Mouse (Mus musculus) intestine, postnatal 0 days (tissue): ENCODE measurements at regions not wholly inside any gene's neighbourhood (a gene's known extent, or its start where the extent isn't known, plus 50 kb on each side); places are given as distances from the start of the nearest gene placed in this dataset.

Experiments used
- ATAC-seq: fragments of 200-750 bp; cut with Nextera tagmentation; 2 replicates; pipeline ENCODE4 v1.8.0; 2017; ENCODE audit warnings: mild to moderate bottlenecking, moderate TSS enrichment, moderate library complexity
- H3K27ac ChIP-seq: fragments of 300-500 bp; sonication (generic); 2 replicates; pipeline ENCODE4 v1.5.1; 2014; ENCODE audit warnings: mild to moderate bottlenecking, low read depth, low read length, moderate library complexity
- H3K27me3 ChIP-seq: fragments of 300-500 bp; sonication (generic); replicated peaks from 2 replicates; pipeline ENCODE4 v1.6.1; 2014; ENCODE audit warnings: low read length, mixed read lengths; ENCODE audit not compliant: control insufficient read depth, insufficient read depth
- H3K36me3 ChIP-seq: fragments of 300-500 bp; sonication (generic); 2 replicates; pipeline ENCODE4 v1.6.1; 2014; ENCODE audit warnings: mild to moderate bottlenecking, moderate library complexity; ENCODE audit not compliant: control insufficient read depth, insufficient read depth
- H3K4me1 ChIP-seq: fragments of 300-500 bp; sonication (generic); replicated peaks from 2 replicates; pipeline ENCODE4 v1.6.1; 2014; ENCODE audit warnings: antibody characterized with exemption, low read length, mixed read lengths; ENCODE audit not compliant: control insufficient read depth, insufficient read depth
- H3K4me2 ChIP-seq: fragments of 300-500 bp; sonication (generic); replicated peaks from 2 replicates; pipeline ENCODE4 v1.6.1; 2014; ENCODE audit warnings: low read depth, mild to moderate bottlenecking, moderate library complexity
- H3K4me3 ChIP-seq: fragments of 300-500 bp; sonication (generic); 2 replicates; pipeline ENCODE4 v1.5.1; 2014; ENCODE audit warnings: low read depth, low read length
- H3K9ac ChIP-seq: fragments of 300-500 bp; sonication (generic); 2 replicates; pipeline ENCODE4 v1.6.1; 2014; ENCODE audit warnings: mild to moderate bottlenecking, low read depth, low read length
- H3K9me3 ChIP-seq: fragments of 300-500 bp; sonication (generic); 2 replicates; pipeline ENCODE4 v1.6.1; 2016; ENCODE audit warnings: mixed run types; ENCODE audit not compliant: control insufficient read depth
- CTCF ChIP-seq: sonication (generic); IDR thresholded peaks from 2 replicates; pipeline ENCODE4 v1.5.1; 2016; ENCODE audit warnings: low read depth, mild to moderate bottlenecking, control low read depth, antibody characterized with exemption, moderate library complexity
- WGBS: fragments of 180-500 bp; shearing (Covaris S2); extraction: QIAGEN DNeasy Blood & Tissue Kit; methylation state at CpG from one replicate; pipeline ENCODE4 v1.1.7; 2014; 5-methylcytosine and 5-hydroxymethylcytosine counted together

DNA sequence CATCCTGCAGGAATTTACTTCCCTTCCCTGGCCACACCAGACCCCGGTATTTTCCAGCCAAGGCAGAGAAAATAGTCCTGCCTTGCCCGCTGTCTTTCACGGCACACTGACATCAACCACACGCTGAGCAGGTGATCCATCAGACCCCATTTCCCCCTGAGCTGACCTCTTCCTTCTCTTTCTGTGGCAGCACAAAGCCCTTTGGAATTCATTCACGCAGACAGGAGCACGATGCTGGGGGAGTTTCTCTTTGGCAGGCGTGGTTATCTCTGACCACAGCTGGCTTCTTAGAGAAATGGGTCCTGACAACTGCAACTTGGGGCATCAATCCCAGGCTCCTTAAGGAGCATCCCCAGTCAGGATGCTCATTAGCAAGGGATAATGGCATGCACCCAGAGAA, 215.2 kb downstream of the Adra2a start:
- no peak for ATAC-seq
- Histone ChIP-seq H3K27ac (no peak overlapping the region), H3K4me2 (no peak overlapping the region), H3K9me3 (no peaks in the 10 kb centered on the region), H3K36me3 (no peaks in the 10 kb centered on the region), H3K4me3 (no peak overlapping the region), H3K4me1 (no peaks in the 10 kb centered on the region), H3K9ac (no peak overlapping the region), H3K27me3 (no peaks in the 10 kb centered on the region)
- 24% methylated on average over 7 of the region's 7 CpGs for WGBS
- no peak for TF ChIP-seq CTCF

DNA sequence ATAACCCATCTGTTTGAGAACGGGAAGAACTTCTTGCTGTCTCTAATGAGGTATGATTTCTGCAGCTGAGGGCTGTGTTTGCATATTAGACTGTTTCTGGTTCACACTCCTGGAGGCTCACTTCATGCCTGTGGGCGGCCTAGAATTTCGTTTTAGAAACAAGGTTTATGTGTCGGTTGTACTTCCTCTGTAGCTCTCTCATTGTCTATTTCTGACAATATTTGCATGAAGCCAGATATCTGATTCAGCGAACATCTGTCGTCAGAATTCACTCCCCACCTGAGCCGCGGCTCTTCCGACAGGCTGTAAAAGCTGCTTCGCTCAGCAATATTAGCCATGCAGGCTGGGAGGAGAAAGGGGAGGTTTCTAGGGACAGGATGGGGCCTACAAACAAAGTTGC, 233.4 kb downstream of the Adra2a start:
- Histone ChIP-seq H3K27ac (no peak overlapping the region), H3K9me3 (no peaks in the 10 kb centered on the region), H3K36me3 (no peaks in the 10 kb centered on the region), H3K4me3 (no peak overlapping the region), H3K4me2 (no peak overlapping the region), H3K27me3 (no peaks in the 10 kb centered on the region), H3K9ac (no peak overlapping the region), H3K4me1 (no peaks in the 10 kb centered on the region)
- 83% methylated on average over 10 of the region's 10 CpGs for WGBS
- TF ChIP-seq CTCF = no peak
- no peak for ATAC-seq

DNA sequence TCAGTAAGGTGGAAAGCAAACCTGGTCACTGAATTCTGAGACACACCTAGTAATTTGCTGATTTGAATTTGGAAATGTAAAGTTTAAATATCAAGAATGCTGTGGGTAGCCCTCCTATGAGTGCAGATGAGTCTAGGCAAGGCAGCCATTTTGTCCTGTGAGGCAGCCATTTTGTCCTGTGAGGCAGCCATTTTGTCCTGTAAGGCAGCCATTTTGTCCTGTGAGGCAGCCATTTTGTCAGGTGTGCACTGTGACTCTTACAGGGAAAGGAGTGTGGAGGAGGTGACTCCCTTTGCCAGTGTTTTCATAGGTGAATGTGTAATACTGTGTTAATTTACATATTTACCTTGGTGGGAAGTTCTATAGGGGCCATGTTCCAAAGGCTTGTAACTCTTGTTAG, 241.5 kb downstream of the Adra2a start:
- Histone ChIP-seq H3K4me3 (no peak overlapping the region), H3K27ac (no peak overlapping the region), H3K36me3 (no peaks in the 10 kb centered on the region), H3K4me1 (no peaks in the 10 kb centered on the region), H3K9ac (no peak overlapping the region), H3K4me2 (no peak overlapping the region), H3K9me3 (no peaks in the 10 kb centered on the region), H3K27me3 (no peaks in the 10 kb centered on the region)
- no peak for ATAC-seq
- TF ChIP-seq CTCF = no peak

DNA sequence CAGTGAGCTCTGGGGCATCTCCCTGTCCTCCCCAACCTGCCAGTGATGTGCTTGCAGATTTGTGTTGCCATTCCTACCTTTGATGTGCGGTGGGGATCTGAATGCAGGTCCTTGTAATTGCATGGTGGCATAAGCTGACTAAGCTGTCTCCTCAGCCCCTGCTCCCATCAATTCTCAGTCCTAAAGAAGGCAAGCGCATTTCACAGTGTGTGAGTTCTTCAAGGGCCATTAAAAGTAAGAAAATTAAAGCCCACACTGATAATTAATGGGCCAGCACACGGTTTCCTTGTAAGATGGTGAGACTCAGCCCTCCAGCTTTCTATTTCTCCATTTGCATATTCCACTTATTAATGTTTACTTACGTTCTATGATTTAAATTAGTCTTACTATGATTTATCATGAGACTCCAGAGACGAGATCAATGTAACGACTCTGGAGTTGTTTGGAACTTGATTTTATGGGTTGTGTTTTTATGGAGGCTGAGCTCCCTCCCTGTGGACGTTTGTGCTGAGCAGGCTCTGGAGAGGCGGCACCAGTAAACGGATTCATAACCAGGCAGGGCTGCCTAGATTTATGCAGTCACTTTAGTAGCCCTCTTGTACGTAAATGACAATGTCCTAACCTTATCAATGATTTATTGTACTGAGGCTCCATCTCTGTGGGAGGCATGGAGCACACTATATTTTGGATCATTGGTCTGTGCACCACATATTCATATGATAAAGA, 253.9 kb downstream of the Adra2a start:
- no peaks in the 10 kb centered on the region for H3K9me3 ChIP-seq
- WGBS = 62% methylated on average over 10 of the region's 10 CpGs
- H3K27me3 ChIP-seq = no peaks in the 10 kb centered on the region
- no peak for TF ChIP-seq CTCF
- H3K9ac ChIP-seq = no peak overlapping the region
- no peak overlapping the region for H3K27ac ChIP-seq
- no peak overlapping the region for H3K4me2 ChIP-seq
- no peaks in the 10 kb centered on the region for H3K36me3 ChIP-seq
- no peaks in the 10 kb centered on the region for H3K4me1 ChIP-seq
- H3K4me3 ChIP-seq = no peak overlapping the region
- ATAC-seq = no peak

DNA sequence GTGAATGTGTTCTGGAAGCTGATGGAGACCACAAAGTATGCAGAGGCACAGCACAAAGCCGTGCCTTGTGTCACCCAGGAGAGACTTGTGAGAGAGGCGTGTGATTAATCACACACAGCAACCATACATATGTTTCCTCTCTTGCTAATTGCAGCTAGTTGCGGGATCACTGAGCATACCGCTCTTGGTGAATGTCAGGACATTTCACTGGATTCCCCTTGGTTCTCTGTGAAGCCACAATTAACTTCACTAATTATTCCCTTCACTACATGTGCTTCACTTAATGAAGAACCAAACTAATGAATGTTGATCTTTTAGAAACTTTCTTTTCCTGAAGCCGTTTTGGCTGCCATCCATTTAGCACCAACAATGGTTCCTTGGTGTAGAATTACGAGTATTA, 267.3 kb downstream of the Adra2a start:
- ATAC-seq = no peak
- no peaks in the 10 kb centered on the region for H3K36me3 ChIP-seq
- no peaks in the 10 kb centered on the region for H3K4me1 ChIP-seq
- no peaks in the 10 kb centered on the region for H3K9me3 ChIP-seq
- no peak overlapping the region for H3K4me2 ChIP-seq
- H3K4me3 ChIP-seq = no peak overlapping the region
- H3K27me3 ChIP-seq = no peaks in the 10 kb centered on the region
- H3K9ac ChIP-seq = no peak overlapping the region
- no peak for TF ChIP-seq CTCF
- no peak overlapping the region for H3K27ac ChIP-seq
- 68% methylated on average over 6 of the region's 6 CpGs for WGBS

DNA sequence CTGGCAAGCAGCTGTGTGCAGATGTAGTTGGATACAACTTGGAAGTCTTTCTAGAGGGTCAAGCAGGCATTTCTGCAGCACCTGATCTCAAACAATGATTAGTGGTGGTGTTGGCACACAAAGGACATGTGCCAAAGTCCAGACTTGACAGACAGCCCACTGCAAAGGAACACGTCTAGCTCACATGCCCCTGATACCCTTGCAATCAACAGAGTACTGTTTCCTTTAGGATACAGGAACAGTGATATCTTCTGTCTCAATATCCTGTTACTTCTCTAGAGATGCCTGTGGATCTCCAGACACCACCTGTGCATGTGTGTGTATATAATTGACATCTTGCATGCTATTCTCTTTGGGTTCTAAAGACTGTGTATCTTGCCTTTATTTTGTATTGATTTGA, 267.8 kb downstream of the Adra2a start:
- Histone ChIP-seq H3K4me3 (no peak overlapping the region), H3K9me3 (no peaks in the 10 kb centered on the region), H3K4me2 (no peak overlapping the region), H3K9ac (no peak overlapping the region), H3K36me3 (no peaks in the 10 kb centered on the region), H3K4me1 (no peaks in the 10 kb centered on the region), H3K27ac (no peak overlapping the region), H3K27me3 (no peaks in the 10 kb centered on the region)
- no peak for ATAC-seq
- TF ChIP-seq CTCF = no peak
- 52% methylated on average over 1 of the region's 1 CpGs for WGBS

DNA sequence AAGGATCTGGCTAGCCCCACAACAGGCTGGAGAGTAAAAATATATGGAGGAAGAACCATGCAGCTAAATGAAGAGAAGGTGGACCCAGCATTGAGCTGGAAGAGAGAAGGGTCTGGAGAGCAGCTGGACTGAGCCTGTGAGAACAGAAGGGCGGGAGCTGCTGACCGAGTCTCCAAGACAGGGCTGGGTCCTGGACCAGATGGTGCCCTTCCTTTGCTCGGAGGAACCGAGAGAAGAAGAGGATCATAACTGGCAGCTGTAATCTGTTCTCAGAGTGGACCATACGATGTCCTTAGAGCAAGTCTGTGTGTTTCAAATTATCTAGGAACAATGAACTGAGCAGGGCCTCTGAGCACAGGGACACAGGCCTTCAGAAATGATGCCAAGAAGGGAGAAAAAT, 279.3 kb downstream of the Adra2a start:
- Histone ChIP-seq H3K27ac (no peak overlapping the region), H3K36me3 (no peaks in the 10 kb centered on the region), H3K27me3 (no peaks in the 10 kb centered on the region), H3K4me2 (no peak overlapping the region), H3K4me1 (no peaks in the 10 kb centered on the region), H3K4me3 (no peak overlapping the region), H3K9me3 (no peaks in the 10 kb centered on the region), H3K9ac (no peak overlapping the region)
- no peak for ATAC-seq
- WGBS = 56% methylated on average over 5 of the region's 5 CpGs
- no peak for TF ChIP-seq CTCF
